In the genomic region with DNA sequence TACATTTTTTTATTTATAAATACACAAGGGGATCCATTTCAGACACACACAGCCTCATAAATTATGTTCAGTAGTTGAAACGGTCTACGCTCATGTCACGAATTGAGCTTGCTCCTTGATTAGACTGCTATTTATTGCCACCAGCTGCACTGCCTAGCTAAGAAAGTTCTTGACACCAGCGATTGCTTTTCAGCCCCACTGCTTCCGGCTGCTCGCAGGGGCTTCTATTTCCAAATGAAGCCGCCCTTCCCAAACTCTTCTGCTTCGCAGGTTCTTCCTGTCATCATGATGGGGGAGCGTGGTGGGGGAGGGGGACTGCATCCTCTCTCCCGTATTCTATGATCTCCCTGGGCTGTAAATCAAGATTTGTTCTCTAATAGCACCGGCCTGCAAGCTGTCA, we compare ENCODE assay signal across 10 mouse cellular contexts.
DNase-seq lines count a peak whose midpoint lies in the region; ATAC-seq and TF ChIP-seq lines count a peak whose summit lies in the region.
"Had no signal": no experiment of that assay in that cellular context is flagged by ENCODE, and none has a peak within 500 bp of the region (broad histone marks: within the 10 kb centered on the region; RNA-seq: fewer than 3 reads in every experiment).

No protein-coding gene starts in this region.

- no peak overlapping the region for H3K4me3 ChIP-seq in forebrain, postnatal 0 days (ENCODE audit: low read depth, low read length)
- no peak overlapping the region for H3K4me3 ChIP-seq in limb, embryonic 15.5 days
- H3K4me3 ChIP-seq: liver, embryonic 13.5 days; myocyte had no signal

- H3K9ac ChIP-seq in forebrain, postnatal 0 days = no peak overlapping the region
- no peak overlapping the region for H3K9ac ChIP-seq in limb, embryonic 15.5 days
- H3K9ac ChIP-seq: liver, embryonic 13.5 days had no signal

- H3K4me1 ChIP-seq in forebrain, postnatal 0 days (ENCODE audit: insufficient read depth) = peaks cover 5% of the 10 kb centered on the region; the same call in 1 of the 2 replicates
- peaks cover 7% of the 10 kb centered on the region for H3K4me1 ChIP-seq in limb, embryonic 15.5 days
- H3K4me1 ChIP-seq: liver, embryonic 13.5 days had no signal

- H3K27ac ChIP-seq in forebrain, postnatal 0 days (ENCODE audit: low read depth, low read length) = no peak overlapping the region
- H3K27ac ChIP-seq in limb, embryonic 15.5 days = no peak overlapping the region
- H3K27ac ChIP-seq: liver, embryonic 13.5 days had no signal

- no peaks in the 10 kb centered on the region for H3K27me3 ChIP-seq in forebrain, postnatal 0 days (ENCODE audit: insufficient read depth, low read length)
- no peaks in the 10 kb centered on the region for H3K27me3 ChIP-seq in limb, embryonic 15.5 days
- H3K27me3 ChIP-seq: liver, embryonic 13.5 days had no signal

- H3K4me2 ChIP-seq in forebrain, postnatal 0 days (ENCODE audit: low read depth) = peak overlapping the region; percentile 32
- H3K4me2 ChIP-seq in limb, embryonic 15.5 days = peak overlapping the region; percentile 37
- H3K4me2 ChIP-seq: liver, embryonic 13.5 days had no signal

- peak; percentile 84 for ATAC-seq in forebrain, postnatal 0 days
- ATAC-seq in limb, embryonic 15.5 days (ENCODE audit: insufficient number of reproducible peaks, low FRiP score, low TSS enrichment, low read depth) = no peak

- no peak for TF ChIP-seq CTCF in forebrain, postnatal 0 days (IDR thresholded peaks at IDR 0.05; ENCODE audit: low read depth)

- WGBS in forebrain, postnatal 0 days = 28% methylated on average over 11 of the region's 11 CpGs
- 6% methylated on average over 11 of the region's 11 CpGs for WGBS in limb, embryonic 15.5 days

- H3K36me3 ChIP-seq in forebrain, postnatal 0 days (ENCODE audit: insufficient read depth) = no peaks in the 10 kb centered on the region
- no peaks in the 10 kb centered on the region for H3K36me3 ChIP-seq in limb, embryonic 15.5 days
- H3K36me3 ChIP-seq: liver, embryonic 13.5 days had no signal

- DNase-seq in kidney, adult 9 months = peak; percentile 5
- no peak for DNase-seq in kidney, adult 8-10 months
- peak; percentile 24 for DNase-seq in embryo, embryonic 11.5 days (ENCODE audit: low read depth, low spot score)
- DNase-seq in forebrain, postnatal 0 days = peak; percentile 40
- DNase-seq in urinary bladder, postnatal 14 days (ENCODE audit: low spot score) = no peak
- DNase-seq in gastrocnemius, adult 18-20 months (ENCODE audit: low spot score) = no peak
- DNase-seq in ovary, postnatal 10 days (ENCODE audit: low spot score) = no peak
- DNase-seq: liver, embryonic 13.5 days had no signal

- no peaks in the 10 kb centered on the region for H3K9me3 ChIP-seq in forebrain, postnatal 0 days (ENCODE audit: low read length)
- H3K9me3 ChIP-seq in limb, embryonic 15.5 days = no peaks in the 10 kb centered on the region
- H3K9me3 ChIP-seq: liver, embryonic 13.5 days had no signal

Comparison
In these comparisons a context has a peak if more than half of its experiments do, and no peak if none do; other contexts are left out.
1. DNase-seq: peak in kidney, adult 9 months (single experiment), embryo, embryonic 11.5 days (single experiment) and forebrain, postnatal 0 days (single experiment); none in kidney, adult 8-10 months (0 of 2), urinary bladder, postnatal 14 days (single experiment), gastrocnemius, adult 18-20 months (single experiment) and ovary, postnatal 10 days (single experiment).